Mouse (Mus musculus): Measurements from ENCODE around the gene Ghr. TPM values are rescaled to one million over a fixed set of nuclear protein-coding genes. Genes with fewer than 3 reads are reported as not detected.

The Ghr gene
- polyA plus RNA-seq, 1 experiment from 2014 or later = 59.1 TPM

- Histone ChIP-seq H3K4me3 (ENCODE audit: low read depth, low read length) (no peak overlapping the region), H3K4me2 (ENCODE audit: low read depth, low read length) (no peak overlapping the region), H3K9me3 (ENCODE audit: control insufficient read depth, low read length) (no peaks in the 10 kb centered on the region), H3K27me3 (replicated peaks; ENCODE audit: control insufficient read depth, insufficient read depth, low read length) (no peaks in the 10 kb centered on the region), H3K27ac (replicated peaks; ENCODE audit: low read depth, low read length) (no peak overlapping the region), H3K4me1 (ENCODE audit: control insufficient read depth, insufficient read depth, low read length) (no peaks in the 10 kb centered on the region), H3K36me3 (ENCODE audit: control insufficient read depth, insufficient read depth, low read length) (no peaks in the 10 kb centered on the region), H3K9ac (ENCODE audit: low read depth, low read length) (no peak overlapping the region)
- no peak for ATAC-seq (ENCODE audit: low read depth)
- DNase-seq (ENCODE audit: low spot score) = no peak
- WGBS = 71% methylated on average over 1 of the region's 1 CpGs
Observed at GRCm38 (mm10) chr15:3330291-3330690, 253.0 kb downstream of the Ghr start.

DNA sequence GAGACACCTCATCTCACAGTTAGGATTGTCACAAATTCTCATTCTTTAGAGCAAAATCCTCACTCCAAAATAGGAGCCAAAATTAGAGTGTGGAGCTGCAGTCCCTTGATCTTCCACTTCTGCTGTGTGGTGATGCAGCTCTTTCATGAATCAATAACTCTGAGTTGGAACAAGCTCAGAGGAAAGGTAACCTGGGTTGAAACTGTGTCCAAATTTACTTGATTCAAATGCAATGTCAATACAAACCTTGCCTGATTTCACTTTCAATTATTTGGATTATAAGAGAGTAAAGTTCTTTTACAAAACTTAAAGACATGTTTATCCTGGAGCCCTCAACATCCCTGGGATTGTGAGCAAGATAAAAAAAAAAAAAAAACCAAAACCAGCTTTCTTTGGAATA is 260.3 kb downstream of the Ghr start:
- H3K27ac ChIP-seq (replicated peaks; ENCODE audit: low read depth, low read length) = no peak overlapping the region
- H3K4me3 ChIP-seq (ENCODE audit: low read depth, low read length) = no peak overlapping the region

GRCm38 (mm10) chr15:3319929-3320328 is 263.4 kb downstream of the Ghr start:
- no peak overlapping the region for H3K4me2 ChIP-seq (ENCODE audit: low read depth, low read length)
- no peak overlapping the region for H3K4me3 ChIP-seq (ENCODE audit: low read depth, low read length)
- no peak overlapping the region for H3K27ac ChIP-seq (replicated peaks; ENCODE audit: low read depth, low read length)
- H3K4me1 ChIP-seq (ENCODE audit: control insufficient read depth, insufficient read depth, low read length) = no peaks in the 10 kb centered on the region
- 80% methylated on average over 9 of the region's 9 CpGs for WGBS
- DNase-seq (ENCODE audit: low spot score) (no peak), ATAC-seq (ENCODE audit: low read depth) (no peak)
- no peaks in the 10 kb centered on the region for H3K9me3 ChIP-seq (ENCODE audit: control insufficient read depth, low read length)
- H3K27me3 ChIP-seq (replicated peaks; ENCODE audit: control insufficient read depth, insufficient read depth, low read length) = no peaks in the 10 kb centered on the region
- H3K36me3 ChIP-seq (ENCODE audit: control insufficient read depth, insufficient read depth, low read length) = peaks cover 12% of the 10 kb centered on the region
- H3K9ac ChIP-seq (ENCODE audit: low read depth, low read length) = no peak overlapping the region

More for the DNA sequence above, 260.3 kb downstream of the Ghr start:
- Histone ChIP-seq H3K27me3 (replicated peaks; ENCODE audit: control insufficient read depth, insufficient read depth, low read length) (no peaks in the 10 kb centered on the region), H3K36me3 (ENCODE audit: control insufficient read depth, insufficient read depth, low read length) (peaks cover 12% of the 10 kb centered on the region), H3K9me3 (ENCODE audit: control insufficient read depth, low read length) (no peaks in the 10 kb centered on the region), H3K4me2 (ENCODE audit: low read depth, low read length) (no peak overlapping the region), H3K9ac (ENCODE audit: low read depth, low read length) (no peak overlapping the region), H3K4me1 (ENCODE audit: control insufficient read depth, insufficient read depth, low read length) (no peaks in the 10 kb centered on the region)
- ATAC-seq (ENCODE audit: low read depth) (no peak), DNase-seq (ENCODE audit: low spot score) (no peak)

- no peak for DNase-seq (ENCODE audit: low spot score)
- 78% methylated on average over 2 of the region's 2 CpGs for WGBS
- no peak for ATAC-seq (ENCODE audit: low read depth)
Observed at GRCm38 (mm10) chr15:3316617-3317016, 266.7 kb downstream of the Ghr start.

GRCm38 (mm10) chr15:3312937-3313336 is 270.4 kb downstream of the Ghr start:
- ATAC-seq (ENCODE audit: low read depth) (no peak), DNase-seq (ENCODE audit: low spot score) (peak; percentile 54)
- no peak overlapping the region for H3K27ac ChIP-seq (replicated peaks; ENCODE audit: low read depth, low read length)

More at GRCm38 (mm10) chr15:3316617-3317016, 266.7 kb downstream of the Ghr start:
- Histone ChIP-seq H3K9me3 (ENCODE audit: control insufficient read depth, low read length) (no peaks in the 10 kb centered on the region), H3K36me3 (ENCODE audit: control insufficient read depth, insufficient read depth, low read length) (peaks cover 12% of the 10 kb centered on the region), H3K27ac (replicated peaks; ENCODE audit: low read depth, low read length) (no peak overlapping the region), H3K9ac (ENCODE audit: low read depth, low read length) (no peak overlapping the region), H3K4me1 (ENCODE audit: control insufficient read depth, insufficient read depth, low read length) (no peaks in the 10 kb centered on the region), H3K27me3 (replicated peaks; ENCODE audit: control insufficient read depth, insufficient read depth, low read length) (no peaks in the 10 kb centered on the region), H3K4me3 (ENCODE audit: low read depth, low read length) (no peak overlapping the region), H3K4me2 (ENCODE audit: low read depth, low read length) (no peak overlapping the region)

DNA sequence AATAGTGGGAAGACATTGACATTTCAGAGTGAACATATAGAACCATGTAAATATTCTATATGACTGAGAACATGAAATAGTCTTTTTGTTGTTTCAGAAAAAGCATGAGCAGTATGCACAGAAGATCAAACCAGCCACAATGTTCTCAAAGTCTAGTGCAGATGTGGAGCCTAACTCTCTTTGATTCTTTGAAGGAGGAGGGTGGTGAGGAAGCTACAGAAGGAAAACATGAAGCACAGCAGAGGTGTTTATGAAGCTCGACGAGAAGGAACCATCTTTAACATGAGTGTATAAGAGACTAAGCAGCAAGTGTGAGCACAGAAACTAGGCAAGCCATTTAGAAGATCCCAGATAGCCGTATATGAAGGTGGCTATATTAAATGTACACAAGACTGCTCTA is 273.4 kb downstream of the Ghr start:
- no peak overlapping the region for H3K4me2 ChIP-seq (ENCODE audit: low read depth, low read length)
- no peaks in the 10 kb centered on the region for H3K36me3 ChIP-seq (ENCODE audit: control insufficient read depth, insufficient read depth, low read length)
- no peaks in the 10 kb centered on the region for H3K27me3 ChIP-seq (replicated peaks; ENCODE audit: control insufficient read depth, insufficient read depth, low read length)
- H3K9ac ChIP-seq (ENCODE audit: low read depth, low read length) = no peak overlapping the region
- 84% methylated on average over 3 of the region's 3 CpGs for WGBS
- no peaks in the 10 kb centered on the region for H3K9me3 ChIP-seq (ENCODE audit: control insufficient read depth, low read length)
- H3K4me1 ChIP-seq (ENCODE audit: control insufficient read depth, insufficient read depth, low read length) = no peaks in the 10 kb centered on the region
- no peak overlapping the region for H3K4me3 ChIP-seq (ENCODE audit: low read depth, low read length)
- ATAC-seq (ENCODE audit: low read depth) = no peak
- no peak overlapping the region for H3K27ac ChIP-seq (replicated peaks; ENCODE audit: low read depth, low read length)
- no peak for DNase-seq (ENCODE audit: low spot score)

More at GRCm38 (mm10) chr15:3312937-3313336, 270.4 kb downstream of the Ghr start:
- no peak overlapping the region for H3K9ac ChIP-seq (ENCODE audit: low read depth, low read length)
- H3K36me3 ChIP-seq (ENCODE audit: control insufficient read depth, insufficient read depth, low read length) = no peaks in the 10 kb centered on the region
- no peaks in the 10 kb centered on the region for H3K9me3 ChIP-seq (ENCODE audit: control insufficient read depth, low read length)
- no peaks in the 10 kb centered on the region for H3K4me1 ChIP-seq (ENCODE audit: control insufficient read depth, insufficient read depth, low read length)
- no peaks in the 10 kb centered on the region for H3K27me3 ChIP-seq (replicated peaks; ENCODE audit: control insufficient read depth, insufficient read depth, low read length)
- no peak overlapping the region for H3K4me2 ChIP-seq (ENCODE audit: low read depth, low read length)
- H3K4me3 ChIP-seq (ENCODE audit: low read depth, low read length) = no peak overlapping the region

- no peaks in the 10 kb centered on the region for H3K4me1 ChIP-seq (ENCODE audit: control insufficient read depth, insufficient read depth, low read length)
- no peak within 1 kb of the TSS for H3K4me2 ChIP-seq (ENCODE audit: low read depth, low read length)
- ATAC-seq (ENCODE audit: low read depth) (no peak), DNase-seq (ENCODE audit: low spot score) (no peak)
- no peak within 1 kb of the TSS for H3K27ac ChIP-seq (replicated peaks; ENCODE audit: low read depth, low read length)
- no peaks in the 10 kb centered on the region for H3K27me3 ChIP-seq (replicated peaks; ENCODE audit: control insufficient read depth, insufficient read depth, low read length)
- no peak within 1 kb of the TSS for H3K9ac ChIP-seq (ENCODE audit: low read depth, low read length)
- H3K36me3 ChIP-seq (ENCODE audit: control insufficient read depth, insufficient read depth, low read length) = no peaks in the 10 kb centered on the region
- no peak within 1 kb of the TSS for H3K4me3 ChIP-seq (ENCODE audit: low read depth, low read length)
- H3K9me3 ChIP-seq (ENCODE audit: control insufficient read depth, low read length) = no peaks in the 10 kb centered on the region
- WGBS = 90% methylated on average over 12 of the region's 12 CpGs
Observed at GRCm38 (mm10) chr15:3303426-3303825, 279.9 kb downstream of the Ghr start, which contains the start of gene Ccdc152. Gene Ccdc152, minus strand, starts transcription at chr15:3303526.

- H3K9ac ChIP-seq (ENCODE audit: low read depth, low read length) = no peak overlapping the region
- no peaks in the 10 kb centered on the region for H3K27me3 ChIP-seq (replicated peaks; ENCODE audit: control insufficient read depth, insufficient read depth, low read length)
- no peak overlapping the region for H3K4me2 ChIP-seq (ENCODE audit: low read depth, low read length)
- no peak overlapping the region for H3K27ac ChIP-seq (replicated peaks; ENCODE audit: low read depth, low read length)
- ATAC-seq (ENCODE audit: low read depth) = no peak
- no peak overlapping the region for H3K4me3 ChIP-seq (ENCODE audit: low read depth, low read length)
- no peaks in the 10 kb centered on the region for H3K4me1 ChIP-seq (ENCODE audit: control insufficient read depth, insufficient read depth, low read length)
- no peak for DNase-seq (ENCODE audit: low spot score)
- no peaks in the 10 kb centered on the region for H3K36me3 ChIP-seq (ENCODE audit: control insufficient read depth, insufficient read depth, low read length)
- 70% methylated on average over 4 of the region's 4 CpGs for WGBS
- no peaks in the 10 kb centered on the region for H3K9me3 ChIP-seq (ENCODE audit: control insufficient read depth, low read length)
Observed at GRCm38 (mm10) chr15:3300361-3301100, 282.8 kb downstream of the Ghr start.

DNA sequence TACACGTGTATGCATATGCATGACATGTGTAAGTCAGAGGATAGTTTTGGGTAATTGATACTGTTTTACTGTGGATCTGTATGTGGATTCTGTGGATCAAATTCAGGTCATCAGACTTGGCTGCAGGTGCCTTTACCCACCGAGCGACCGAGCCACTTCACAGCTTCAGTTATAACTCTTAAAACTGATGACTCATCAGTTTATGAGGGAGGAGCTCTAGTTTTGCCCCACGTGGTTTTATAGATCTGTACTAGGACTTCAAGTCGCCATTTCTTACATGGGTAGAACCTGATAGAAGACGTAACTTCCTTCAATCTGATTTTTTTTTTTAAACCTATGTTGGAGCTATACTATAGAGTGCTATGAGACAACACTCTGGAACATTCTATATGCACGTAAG is 285.7 kb downstream of the Ghr start:
- Histone ChIP-seq H3K9me3 (ENCODE audit: control insufficient read depth, low read length) (no peaks in the 10 kb centered on the region), H3K4me3 (ENCODE audit: low read depth, low read length) (no peak overlapping the region)
- 74% methylated on average over 8 of the region's 8 CpGs for WGBS

More for the DNA sequence above, 285.7 kb downstream of the Ghr start:
- Histone ChIP-seq H3K27me3 (replicated peaks; ENCODE audit: control insufficient read depth, insufficient read depth, low read length) (no peaks in the 10 kb centered on the region), H3K4me2 (ENCODE audit: low read depth, low read length) (no peak overlapping the region), H3K27ac (replicated peaks; ENCODE audit: low read depth, low read length) (no peak overlapping the region), H3K4me1 (ENCODE audit: control insufficient read depth, insufficient read depth, low read length) (no peaks in the 10 kb centered on the region), H3K9ac (ENCODE audit: low read depth, low read length) (no peak overlapping the region), H3K36me3 (ENCODE audit: control insufficient read depth, insufficient read depth, low read length) (no peaks in the 10 kb centered on the region)
- no peak for DNase-seq (ENCODE audit: low spot score)
- no peak for ATAC-seq (ENCODE audit: low read depth)

All from embryonic facial prominence, embryonic 14.5 days (tissue).